Comparison of ENCODE assay signal across 19 mouse cellular contexts in genomic region chr2:13579315-13579714, GRCm38 (mm10). TPM values are rescaled to one million over a fixed set of nuclear protein-coding genes. Genes with fewer than 3 reads are reported as not detected.
DNase-seq lines count a peak whose midpoint lies in the region; ATAC-seq and TF ChIP-seq lines count a peak whose summit lies in the region.
"Had no signal": no experiment of that assay in that cellular context is flagged by ENCODE, and none has a peak within 500 bp of the region (broad histone marks: within the 10 kb centered on the region; RNA-seq: fewer than 3 reads in every experiment).

No protein-coding gene starts in this region.

- no peaks in the 10 kb centered on the region for H3K27me3 ChIP-seq in heart, embryonic 12.5 days (replicated peaks)
- H3K27me3 ChIP-seq in heart, postnatal 0 days (ENCODE audit: control insufficient read depth, insufficient read depth, low read length): no peaks in the 10 kb centered on the region
- no peaks in the 10 kb centered on the region for H3K27me3 ChIP-seq in heart, adult 2 months (ENCODE audit: control insufficient read depth, insufficient read depth, low read length)
- no peaks in the 10 kb centered on the region for H3K27me3 ChIP-seq in C2C12 (ENCODE audit: control insufficient read depth, insufficient read depth, insufficient read length)
- H3K27me3 ChIP-seq in myocyte (ENCODE audit: control insufficient read depth, insufficient read depth, insufficient read length): no peaks in the 10 kb centered on the region
- no peaks in the 10 kb centered on the region for H3K27me3 ChIP-seq in kidney, embryonic 15.5 days
- H3K27me3 ChIP-seq: embryonic facial prominence, embryonic 12.5 days; forebrain, embryonic 12.5 days; hindbrain, embryonic 12.5 days; intestine, embryonic 15.5 days had no signal

- H3K9ac ChIP-seq in heart, embryonic 12.5 days: no peak overlapping the region
- H3K9ac ChIP-seq in heart, postnatal 0 days (replicated peaks; ENCODE audit: low read depth, low read length): no peak overlapping the region
- no peak overlapping the region for H3K9ac ChIP-seq in heart, adult 2 months (ENCODE audit: low read depth, low read length)
- H3K9ac ChIP-seq in kidney, embryonic 15.5 days: no peak overlapping the region
- H3K9ac ChIP-seq: embryonic facial prominence, embryonic 12.5 days; forebrain, embryonic 12.5 days; hindbrain, embryonic 12.5 days; intestine, embryonic 15.5 days had no signal

- H3K9me3 ChIP-seq in heart, embryonic 12.5 days (replicated peaks): no peaks in the 10 kb centered on the region
- no peaks in the 10 kb centered on the region for H3K9me3 ChIP-seq in heart, postnatal 0 days (replicated peaks; ENCODE audit: control insufficient read depth, low read length)
- no peaks in the 10 kb centered on the region for H3K9me3 ChIP-seq in kidney, embryonic 15.5 days (replicated peaks)
- H3K9me3 ChIP-seq: embryonic facial prominence, embryonic 12.5 days; forebrain, embryonic 12.5 days; G1E; heart, embryonic 10.5 days; hindbrain, embryonic 12.5 days; intestine, embryonic 15.5 days had no signal

- TF ChIP-seq EP300 in heart, postnatal 0 days (IDR thresholded peaks at IDR 0.05; ENCODE audit: low read depth): no peak
- TF ChIP-seq EP300 in heart, adult 2 months (IDR thresholded peaks at IDR 0.05; ENCODE audit: insufficient read depth, low read depth, low read length): no peak

- H3ac ChIP-seq in C2C12 (ENCODE audit: control insufficient read depth, insufficient read length, low read depth) (peak overlapping the region; percentile 60), myocyte (ENCODE audit: control insufficient read depth, insufficient read length) (no peak overlapping the region)

- no peak for TF ChIP-seq CTCF in heart, postnatal 0 days (IDR thresholded peaks at IDR 0.05; ENCODE audit: low read depth)
- TF ChIP-seq CTCF in heart, adult 2 months (IDR thresholded peaks at IDR 0.05): no peak
- no peak for TF ChIP-seq CTCF in C2C12 (IDR thresholded peaks at IDR 0.05; ENCODE audit: control insufficient read depth, insufficient read depth, insufficient read length)

- DNase-seq in heart, postnatal 10 days: no peak
- no peak for DNase-seq in heart, postnatal 0 days (ENCODE audit: low spot score)
- no peak for DNase-seq in heart, adult 2 months
- DNase-seq: adrenal gland, adult 8-10 months; cerebellum, adult 8-10 months; gastrocnemius, postnatal 14 days; kidney, adult 8-10 months had no signal

- intact Hi-C loops in heart, postnatal 10 days (cut with DNase I): no loop called here
- intact Hi-C loops in heart, adult 2 months (cut with DNase I): loop anchor here (10.0 kb wide), 1 partner anchor 55 kb away; no protein-coding TSS in a partner anchor

- WGBS in heart, embryonic 12.5 days: 88% methylated on average over 8 of the region's 8 CpGs
- WGBS in heart, postnatal 0 days: 82% methylated on average over 8 of the region's 8 CpGs
- WGBS in heart, adult 2 months: 62% methylated on average over 8 of the region's 8 CpGs
- 79% methylated on average over 8 of the region's 8 CpGs for WGBS in kidney, embryonic 15.5 days

- H3K79me2 ChIP-seq in heart, adult 2 months (replicated peaks; ENCODE audit: control insufficient read depth, insufficient read depth, low read length): no peaks in the 10 kb centered on the region
- H3K79me2 ChIP-seq in C2C12 (ENCODE audit: control insufficient read depth, insufficient read depth): peaks cover 77% of the 10 kb centered on the region
- peaks cover 52% of the 10 kb centered on the region for H3K79me2 ChIP-seq in myocyte (ENCODE audit: control insufficient read depth, insufficient read depth)

- H3K79me3 ChIP-seq in C2C12 (ENCODE audit: low read depth): peaks cover 64% of the 10 kb centered on the region

- H3K36me3 ChIP-seq in heart, embryonic 12.5 days: peaks cover 63% of the 10 kb centered on the region
- H3K36me3 ChIP-seq in heart, postnatal 0 days (replicated peaks; ENCODE audit: control insufficient read depth, insufficient read depth, low read length): peaks cover 62% of the 10 kb centered on the region
- peaks cover 45% of the 10 kb centered on the region for H3K36me3 ChIP-seq in heart, adult 2 months (ENCODE audit: control insufficient read depth, insufficient read depth, low read length)
- peaks cover 92% of the 10 kb centered on the region for H3K36me3 ChIP-seq in C2C12 (ENCODE audit: control insufficient read depth, insufficient read depth)
- peaks cover 78% of the 10 kb centered on the region for H3K36me3 ChIP-seq in myocyte (ENCODE audit: control insufficient read depth, insufficient read depth)
- peaks cover 61% of the 10 kb centered on the region for H3K36me3 ChIP-seq in kidney, embryonic 15.5 days

- no peak overlapping the region for H3K4me3 ChIP-seq in heart, embryonic 12.5 days
- H3K4me3 ChIP-seq in heart, postnatal 0 days (ENCODE audit: low read depth, low read length): peak overlapping the region; percentile 7; the same call in 1 of the 2 replicates
- no peak overlapping the region for H3K4me3 ChIP-seq in heart, adult 2 months
- H3K4me3 ChIP-seq in C2C12 (ENCODE audit: insufficient read depth, poor library complexity, severe bottlenecking) (peak overlapping the region; percentile 23), myocyte (peak overlapping the region; percentile 94)
- H3K4me3 ChIP-seq in kidney, embryonic 15.5 days (replicated peaks): no peak overlapping the region
- H3K4me3 ChIP-seq: embryonic facial prominence, embryonic 12.5 days; forebrain, embryonic 12.5 days; heart, embryonic 10.5 days; hindbrain, embryonic 12.5 days; intestine, embryonic 15.5 days had no signal

- no peak overlapping the region for H3K27ac ChIP-seq in heart, embryonic 12.5 days (ENCODE audit: poor library complexity, severe bottlenecking)
- no peak overlapping the region for H3K27ac ChIP-seq in heart, postnatal 0 days (ENCODE audit: low read depth)
- no peak overlapping the region for H3K27ac ChIP-seq in heart, adult 2 months
- no peak overlapping the region for H3K27ac ChIP-seq in kidney, embryonic 15.5 days
- H3K27ac ChIP-seq: embryonic facial prominence, embryonic 12.5 days; heart, embryonic 10.5 days; hindbrain, embryonic 12.5 days; intestine, embryonic 15.5 days had no signal

- no peak for TF ChIP-seq POLR2A in heart, adult 2 months (IDR thresholded peaks at IDR 0.05; ENCODE audit: insufficient read depth, low read depth, low read length)
- TF ChIP-seq POLR2A in myocyte (IDR thresholded peaks at IDR 0.05; ENCODE audit: insufficient read length, low read depth): peak; percentile 41

- peaks cover 11% of the 10 kb centered on the region for H3K4me1 ChIP-seq in heart, embryonic 12.5 days (replicated peaks)
- H3K4me1 ChIP-seq in heart, postnatal 0 days (ENCODE audit: control insufficient read depth, insufficient read depth): peaks cover 4% of the 10 kb centered on the region; the same call in 1 of the 2 replicates
- H3K4me1 ChIP-seq in heart, adult 2 months (ENCODE audit: control insufficient read depth, insufficient read depth, low read length): peaks cover 8% of the 10 kb centered on the region
- H3K4me1 ChIP-seq in kidney, embryonic 15.5 days: peaks cover 14% of the 10 kb centered on the region
- H3K4me1 ChIP-seq: intestine, embryonic 15.5 days had no signal

- peak overlapping the region; percentile 43 for H3K4me2 ChIP-seq in heart, embryonic 12.5 days
- H3K4me2 ChIP-seq in heart, postnatal 0 days (ENCODE audit: low read depth, low read length): peak overlapping the region; percentile 48
- peak overlapping the region; percentile 96 for H3K4me2 ChIP-seq in myocyte (ENCODE audit: low read depth)
- H3K4me2 ChIP-seq in kidney, embryonic 15.5 days: no peak overlapping the region
- H3K4me2 ChIP-seq: embryonic facial prominence, embryonic 12.5 days; intestine, embryonic 15.5 days had no signal

- no peak for ATAC-seq in heart, embryonic 12.5 days (ENCODE audit: insufficient number of reproducible peaks, low FRiP score)
- ATAC-seq in heart, postnatal 0 days (ENCODE audit: insufficient read depth, low read depth): no peak
- ATAC-seq in kidney, embryonic 15.5 days (replicated peaks; ENCODE audit: low FRiP score): no peak
- ATAC-seq: forebrain, embryonic 16.5 days; hindbrain, embryonic 16.5 days; intestine, embryonic 15.5 days had no signal

TF ChIP-seq in C2C12, 6 proteins besides CTCF, POLR2A, EP300 and RAD21 (continues in another document):
- TF ChIP-seq CEBPB (IDR thresholded peaks at IDR 0.05; ENCODE audit: low read depth): no peak
- no peak for TF ChIP-seq FOSL1 (IDR thresholded peaks at IDR 0.05; ENCODE audit: insufficient read depth, low read length, poor library complexity, severe bottlenecking)
- no peak for TF ChIP-seq MYOD1 (IDR thresholded peaks at IDR 0.05; ENCODE audit: control insufficient read depth, insufficient read length, low read depth)
- no peak for TF ChIP-seq USF1 (IDR thresholded peaks at IDR 0.05; ENCODE audit: low read depth)

TF ChIP-seq in myocyte, 11 proteins besides CTCF, POLR2A, EP300 and RAD21 (continues in another document):
- TF ChIP-seq TCF12 (IDR thresholded peaks at IDR 0.05; ENCODE audit: insufficient read depth, poor library complexity, severe bottlenecking) (no peak), TCF3 (IDR thresholded peaks at IDR 0.05; ENCODE audit: insufficient read length, low read depth) (no peak), POLR2AphosphoS2 (IDR thresholded peaks at IDR 0.05; ENCODE audit: insufficient read length, low read depth) (peak; percentile 72), MYOD1 (IDR thresholded peaks at IDR 0.05; ENCODE audit: control insufficient read depth in 1 of 3, insufficient read length in 2 of 3, low read depth in 2 of 3) (no peak)

RNA-seq across cellular contexts. Expression of gene Vim, which starts 5.6 kb away (rescaled TPM):
- 912 and 971 TPM in 2 replicates for polyA plus RNA-seq in heart, embryonic 12.5 days (2016; fragmentation: Nextera tagmentation; extraction: Ambion mirVana)
- total RNA-seq in heart, postnatal 10 days (2021): 100 to 1,000 TPM; 921 to 996 TPM
- 2,529 and 2,768 TPM in 2 replicates for total RNA-seq in heart, postnatal 0 days (2014; rRNA removed; ENCODE audit: low replicate concordance)
- 696 and 707 TPM in 2 replicates for polyA plus RNA-seq in heart, postnatal 0 days (2015; fragmentation: Nextera tagmentation; extraction: Ambion mirVana)
- 100 to 1,000 TPM; 264 to 265 TPM for total RNA-seq in heart, adult 2 months (2021)
- 408 and 528 TPM in 2 replicates for polyA plus RNA-seq in heart, adult 2 months (2012; rRNA removed)
- 6,934 TPM for polyA plus RNA-seq in C2C12 (2012; fragmentation: generic; extraction: Trizol)
- polyA plus RNA-seq in myocyte (2012; fragmentation: generic; extraction: Trizol): 3,783 TPM
- polyA plus RNA-seq in kidney, embryonic 15.5 days (2015; fragmentation: Nextera tagmentation; extraction: Ambion mirVana): 484 and 516 TPM in 2 replicates

RNA-seq across cellular contexts. Expression of gene Trdmt1, which starts 34.8 kb away (rescaled TPM):
- 7.4 and 8.2 TPM in 2 replicates for polyA plus RNA-seq in heart, embryonic 12.5 days (2016; fragmentation: Nextera tagmentation; extraction: Ambion mirVana)
- 10 to 100 TPM in 1 of 2 experiments, 1 to 10 TPM in 1; 9.4 to 11.1 TPM for total RNA-seq in heart, postnatal 10 days (2021)
- total RNA-seq in heart, postnatal 0 days (2014; rRNA removed; ENCODE audit: low replicate concordance): 5.7 and 19.0 TPM in 2 replicates
- 9.3 and 10.3 TPM in 2 replicates for polyA plus RNA-seq in heart, postnatal 0 days (2015; fragmentation: Nextera tagmentation; extraction: Ambion mirVana)
- total RNA-seq in heart, adult 2 months (2021): 1 to 10 TPM; 5.2 to 7.0 TPM
- 3.3 and 7.8 TPM in 2 replicates for polyA plus RNA-seq in heart, adult 2 months (2012; rRNA removed)
- polyA plus RNA-seq in C2C12 (2012; fragmentation: generic; extraction: Trizol) (3.5 TPM), myocyte (2012; fragmentation: generic; extraction: Trizol) (2.2 TPM)
- polyA plus RNA-seq in kidney, embryonic 15.5 days (2015; fragmentation: Nextera tagmentation; extraction: Ambion mirVana): 13.4 and 13.9 TPM in 2 replicates

Comparison
In these comparisons a context has a peak if more than half of its experiments do, and no peak if none do; other contexts are left out.
1. H3K4me3 ChIP-seq: peak in heart, postnatal 0 days (single experiment), C2C12 (single experiment) and myocyte (single experiment); none in heart, embryonic 12.5 days (single experiment), heart, adult 2 months (single experiment) and kidney, embryonic 15.5 days (single experiment).